Mouse (Mus musculus): ENCODE data around the gene Pold2. TPM values are rescaled to one million over a fixed set of nuclear protein-coding genes. Genes with fewer than 3 reads are reported as not detected.

The Pold2 gene
- total RNA-seq, 1 experiment: 103 TPM

DNA sequence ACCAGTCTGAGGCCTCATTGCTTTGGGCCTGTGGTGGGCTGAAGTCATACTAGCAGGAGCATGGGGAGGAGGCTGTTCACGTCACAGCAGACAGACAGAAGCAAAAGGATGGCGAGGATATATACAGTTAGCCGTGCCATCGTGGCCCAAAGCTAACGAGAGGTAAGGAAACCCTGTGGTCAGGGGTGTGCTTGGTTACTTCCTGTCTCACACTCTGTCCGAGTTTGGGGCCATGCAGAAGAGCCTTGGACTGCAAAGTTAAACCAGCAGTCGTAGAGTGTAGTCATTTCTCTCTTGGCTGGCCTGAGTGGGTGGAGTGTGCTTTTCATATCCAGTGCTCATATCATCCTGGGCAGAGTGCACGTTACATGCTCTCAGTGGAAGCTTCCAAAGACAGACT is 4.4 kb upstream of the Pold2 start:
- in situ Hi-C loops (cut with MboI; ENCODE audit: low sequenced_read_pairs in 2 of 2, unreplicated experiment in 2 of 2): no loop called here
- TF ChIP-seq ZC3H11A (IDR thresholded peaks at IDR 0.05; ENCODE audit: borderline replicate concordance, low read depth, low read length) (no peak), CHD2 (IDR thresholded peaks at IDR 0.05; ENCODE audit: low read depth, low read length) (no peak), ZNF384 (IDR thresholded peaks at IDR 0.05; ENCODE audit: low read depth, low read length) (no peak), MAFK (IDR thresholded peaks at IDR 0.05; ENCODE audit: insufficient read depth, low read depth, low read length) (no peak), HCFC1 (IDR thresholded peaks at IDR 0.05; ENCODE audit: borderline replicate concordance, insufficient read depth, low read length) (no peak)

DNA sequence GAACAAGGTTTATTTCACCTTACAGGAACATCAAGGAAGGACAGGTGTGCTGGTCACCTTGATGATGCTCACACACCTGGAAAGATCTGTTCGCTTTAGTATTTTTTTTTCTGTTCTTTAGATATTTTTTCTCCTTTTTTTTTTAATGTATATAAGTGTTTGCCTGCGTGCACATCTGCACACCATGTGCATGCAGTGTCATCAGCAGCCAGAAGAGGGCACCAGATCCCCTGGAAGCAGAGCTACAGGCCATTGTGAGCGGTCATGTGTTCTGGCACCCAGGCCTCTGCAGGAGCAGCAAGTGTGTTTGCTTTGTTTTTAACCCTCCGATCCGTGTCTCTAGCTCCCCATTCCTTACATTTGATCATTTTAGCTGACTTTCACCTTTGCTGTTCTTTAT is 1.8 kb upstream of the Pold2 start:
- Histone ChIP-seq H3K27ac (ENCODE audit: insufficient read depth, low read depth, low read length, poor library complexity, severe bottlenecking) (no peak overlapping the region), H3K36me3 (ENCODE audit: control insufficient read depth, insufficient read depth, low read length, poor library complexity, severe bottlenecking) (peaks cover 13% of the 10 kb centered on the region; the same call in 1 of the 2 replicates), H3K4me3 (ENCODE audit: insufficient read depth in 1 of 2, low read depth in 1 of 2, low read length in 2 of 2, poor library complexity in 1 of 2, severe bottlenecking in 1 of 2) (no peak overlapping the region), H3K9ac (ENCODE audit: insufficient read depth, low read depth, low read length, poor library complexity, severe bottlenecking) (peak overlapping the region; percentile 68; the same call in 1 of the 2 replicates), H3K9me3 (ENCODE audit: control insufficient read depth, insufficient read depth, low read depth, low read length) (no peaks in the 10 kb centered on the region), H3K4me1 (ENCODE audit: control insufficient read depth in 2 of 2, insufficient read depth in 2 of 2, low read length in 2 of 2, poor library complexity in 1 of 2) (peaks cover 6 to 12% of the 10 kb centered on the region in 2 experiments; a peak in 2 of 4 replicates)
- peak; percentile 77 for DNase-seq (ENCODE audit: low read depth, low spot score)
- TF ChIP-seq ZNF384 (IDR thresholded peaks at IDR 0.05; ENCODE audit: low read depth, low read length) (no peak), CHD2 (IDR thresholded peaks at IDR 0.05; ENCODE audit: low read depth, low read length) (no peak), HCFC1 (IDR thresholded peaks at IDR 0.05; ENCODE audit: borderline replicate concordance, insufficient read depth, low read length) (0 out of 2 replicates have a peak, but pooled peaks have one; percentile 27), ZC3H11A (IDR thresholded peaks at IDR 0.05; ENCODE audit: borderline replicate concordance, low read depth, low read length) (peak; percentile 47), MAFK (IDR thresholded peaks at IDR 0.05; ENCODE audit: insufficient read depth, low read depth, low read length) (no peak)
- in situ Hi-C loops (cut with MboI; ENCODE audit: low sequenced_read_pairs in 2 of 2, unreplicated experiment in 2 of 2): no loop called here

More for the DNA sequence above, 4.4 kb upstream of the Pold2 start:
- no peak for DNase-seq (ENCODE audit: low read depth, low spot score)
- Histone ChIP-seq H3K27ac (ENCODE audit: insufficient read depth, low read depth, low read length, poor library complexity, severe bottlenecking) (no peak overlapping the region), H3K4me1 (ENCODE audit: control insufficient read depth in 2 of 2, insufficient read depth in 2 of 2, low read length in 2 of 2, poor library complexity in 1 of 2) (peaks cover 6 to 11% of the 10 kb centered on the region in 2 experiments; a peak in 2 of 4 replicates), H3K9me3 (ENCODE audit: control insufficient read depth, insufficient read depth, low read depth, low read length) (no peaks in the 10 kb centered on the region), H3K9ac (ENCODE audit: insufficient read depth, low read depth, low read length, poor library complexity, severe bottlenecking) (no peak overlapping the region), H3K36me3 (ENCODE audit: control insufficient read depth, insufficient read depth, low read length, poor library complexity, severe bottlenecking) (no peaks in the 10 kb centered on the region), H3K4me3 (ENCODE audit: insufficient read depth in 1 of 2, low read depth in 1 of 2, low read length in 2 of 2, poor library complexity in 1 of 2, severe bottlenecking in 1 of 2) (no peak overlapping the region)

DNA sequence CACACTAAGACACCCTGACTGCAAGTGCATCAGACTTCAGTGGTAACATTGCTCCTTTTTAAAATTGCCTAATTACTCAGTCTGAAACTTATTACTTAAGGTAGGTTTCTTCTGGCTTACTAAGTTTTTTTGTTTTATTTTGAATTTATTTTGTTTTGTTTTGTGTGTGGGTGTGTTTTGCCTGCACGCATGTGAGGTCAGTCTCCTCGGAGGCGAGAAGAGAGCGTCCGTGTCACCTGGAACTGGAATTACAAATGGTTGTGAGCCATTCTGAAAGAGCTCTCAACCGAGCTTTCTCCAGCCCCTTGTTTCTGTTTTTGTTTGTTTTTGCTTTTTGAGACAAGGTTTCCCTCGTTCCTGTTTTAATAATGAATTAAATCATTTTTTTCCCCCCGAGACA is 569 bp upstream of the Pold2 start:
- no peak for DNase-seq (ENCODE audit: low read depth, low spot score)
- H3K9ac ChIP-seq (ENCODE audit: insufficient read depth, low read depth, low read length, poor library complexity, severe bottlenecking): peak overlapping the region; percentile 83
- H3K4me1 ChIP-seq (ENCODE audit: control insufficient read depth in 2 of 2, insufficient read depth in 2 of 2, low read length in 2 of 2, poor library complexity in 1 of 2): peaks cover 6 to 12% of the 10 kb centered on the region in 2 experiments; a peak in 2 of 4 replicates
- in situ Hi-C loops (cut with MboI; ENCODE audit: low sequenced_read_pairs in 2 of 2, unreplicated experiment in 2 of 2): no loop called here
- no peak overlapping the region for H3K27ac ChIP-seq (ENCODE audit: insufficient read depth, low read depth, low read length, poor library complexity, severe bottlenecking)
- H3K4me3 ChIP-seq (ENCODE audit: insufficient read depth in 1 of 2, low read depth in 1 of 2, low read length in 2 of 2, poor library complexity in 1 of 2, severe bottlenecking in 1 of 2): peak overlapping the region; percentile 63 to 64
- no peaks in the 10 kb centered on the region for H3K9me3 ChIP-seq (ENCODE audit: control insufficient read depth, insufficient read depth, low read depth, low read length)
- peaks cover 25% of the 10 kb centered on the region for H3K36me3 ChIP-seq (ENCODE audit: control insufficient read depth, insufficient read depth, low read length, poor library complexity, severe bottlenecking)
- TF ChIP-seq HCFC1 (IDR thresholded peaks at IDR 0.05; ENCODE audit: borderline replicate concordance, insufficient read depth, low read length): no peak
- TF ChIP-seq ZC3H11A (IDR thresholded peaks at IDR 0.05; ENCODE audit: borderline replicate concordance, low read depth, low read length): no peak
- no peak for TF ChIP-seq MAFK (IDR thresholded peaks at IDR 0.05; ENCODE audit: insufficient read depth, low read depth, low read length)
- TF ChIP-seq ZNF384 (IDR thresholded peaks at IDR 0.05; ENCODE audit: low read depth, low read length): no peak
- TF ChIP-seq CHD2 (IDR thresholded peaks at IDR 0.05; ENCODE audit: low read depth, low read length): no peak

DNA sequence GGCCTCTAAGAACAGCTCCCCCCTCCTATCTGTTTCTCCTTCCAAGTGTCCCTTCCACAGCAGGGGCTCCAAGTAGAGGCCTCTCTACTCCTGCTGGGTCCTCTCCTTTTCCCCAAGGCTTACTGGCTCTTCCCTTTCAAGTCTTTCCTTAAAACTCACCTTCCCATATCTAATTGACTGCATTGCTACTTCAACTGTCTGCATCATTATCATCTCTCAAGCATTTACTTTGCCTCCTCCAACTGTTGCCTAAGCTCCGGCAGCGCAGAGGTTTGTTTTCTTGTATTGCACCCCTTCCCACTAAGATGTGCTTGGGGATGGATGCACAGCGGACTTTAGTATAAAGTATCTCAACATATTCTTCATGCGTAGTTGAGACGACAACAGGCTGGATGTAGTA is 671 bp downstream of the Pold2 start:
- DNase-seq (ENCODE audit: low read depth, low spot score): no peak
- TF ChIP-seq ZNF384 (IDR thresholded peaks at IDR 0.05; ENCODE audit: low read depth, low read length) (no peak), MAFK (IDR thresholded peaks at IDR 0.05; ENCODE audit: insufficient read depth, low read depth, low read length) (no peak), HCFC1 (IDR thresholded peaks at IDR 0.05; ENCODE audit: borderline replicate concordance, insufficient read depth, low read length) (no peak), CHD2 (IDR thresholded peaks at IDR 0.05; ENCODE audit: low read depth, low read length) (no peak), ZC3H11A (IDR thresholded peaks at IDR 0.05; ENCODE audit: borderline replicate concordance, low read depth, low read length) (no peak)
- no peak overlapping the region for H3K27ac ChIP-seq (ENCODE audit: insufficient read depth, low read depth, low read length, poor library complexity, severe bottlenecking)

More for the DNA sequence above, 671 bp downstream of the Pold2 start:
- in situ Hi-C loops (cut with MboI; ENCODE audit: low sequenced_read_pairs in 2 of 2, unreplicated experiment in 2 of 2): no loop called here
- H3K4me1 ChIP-seq (ENCODE audit: control insufficient read depth in 2 of 2, insufficient read depth in 2 of 2, low read length in 2 of 2, poor library complexity in 1 of 2): peaks cover 6 to 12% of the 10 kb centered on the region in 2 experiments; a peak in 2 of 4 replicates
- H3K9ac ChIP-seq (ENCODE audit: insufficient read depth, low read depth, low read length, poor library complexity, severe bottlenecking): peak overlapping the region; percentile 91
- H3K9me3 ChIP-seq (ENCODE audit: control insufficient read depth, insufficient read depth, low read depth, low read length): no peaks in the 10 kb centered on the region
- H3K4me3 ChIP-seq (ENCODE audit: insufficient read depth in 1 of 2, low read depth in 1 of 2, low read length in 2 of 2, poor library complexity in 1 of 2, severe bottlenecking in 1 of 2): peak overlapping the region; percentile 85 to 87
- H3K36me3 ChIP-seq (ENCODE audit: control insufficient read depth, insufficient read depth, low read length, poor library complexity, severe bottlenecking): peaks cover 38% of the 10 kb centered on the region
